Mouse (Mus musculus) naive thymus-derived CD4-positive, alpha-beta T cell, adult 2 months (primary cell): ENCODE measurements around the gene Rasgrf1.

ENCODE experiments used
- DNase-seq: peaks from one replicate; pipeline ENCODE4 v3.0.0-alpha.2; 2011; ENCODE audit warnings: low read depth

Rasgrf1 gene

GRCm38 (mm10) chr9:89907941-89908340, 1.8 kb upstream of the Rasgrf1 start:
- no peak for DNase-seq

GRCm38 (mm10) chr9:89908601-89909000, 1.1 kb upstream of the Rasgrf1 start:
- DNase-seq = no peak

GRCm38 (mm10) chr9:89910011-89910400, 298 bp downstream of the Rasgrf1 start:
- DNase-seq = no peak

- no peak for DNase-seq
Measured at GRCm38 (mm10) chr9:89910741-89911444, 1.2 kb downstream of the Rasgrf1 start.

GRCm38 (mm10) chr9:89911891-89912549, 2.3 kb downstream of the Rasgrf1 start:
- DNase-seq = no peak

GRCm38 (mm10) chr9:89913135-89913534, 3.4 kb downstream of the Rasgrf1 start:
- no peak for DNase-seq

GRCm38 (mm10) chr9:89916471-89916870, 6.8 kb downstream of the Rasgrf1 start:
- DNase-seq = no peak

GRCm38 (mm10) chr9:89917431-89917830, 7.7 kb downstream of the Rasgrf1 start:
- DNase-seq = no peak

GRCm38 (mm10) chr9:89918832-89919231, 9.1 kb downstream of the Rasgrf1 start:
- DNase-seq = no peak

- DNase-seq = no peak
Measured at GRCm38 (mm10) chr9:89921121-89921520, 11.4 kb downstream of the Rasgrf1 start.

- DNase-seq = no peak
Measured at GRCm38 (mm10) chr9:89922666-89923065, 13.0 kb downstream of the Rasgrf1 start.

- DNase-seq = no peak
Measured at GRCm38 (mm10) chr9:89924836-89925235, 15.1 kb downstream of the Rasgrf1 start.

GRCm38 (mm10) chr9:89928497-89928896, 18.8 kb downstream of the Rasgrf1 start:
- DNase-seq = no peak

GRCm38 (mm10) chr9:89940428-89940827, 30.7 kb downstream of the Rasgrf1 start:
- DNase-seq = no peak

GRCm38 (mm10) chr9:89946830-89947229, 37.1 kb downstream of the Rasgrf1 start:
- DNase-seq = no peak

- DNase-seq = no peak
Measured at GRCm38 (mm10) chr9:89948602-89949001, 38.9 kb downstream of the Rasgrf1 start.

GRCm38 (mm10) chr9:89953596-89954215, 44.0 kb downstream of the Rasgrf1 start:
- no peak for DNase-seq

- DNase-seq = no peak
Measured at GRCm38 (mm10) chr9:89954860-89955479, 45.3 kb downstream of the Rasgrf1 start.

- no peak for DNase-seq
Measured at GRCm38 (mm10) chr9:89958959-89959358, 49.3 kb downstream of the Rasgrf1 start.

GRCm38 (mm10) chr9:89964091-89964490, 54.4 kb downstream of the Rasgrf1 start:
- no peak for DNase-seq

GRCm38 (mm10) chr9:89967716-89968115, 58.0 kb downstream of the Rasgrf1 start:
- no peak for DNase-seq

- no peak for DNase-seq
Measured at GRCm38 (mm10) chr9:89968836-89969450, 59.2 kb downstream of the Rasgrf1 start.
